Mouse (Mus musculus): ENCODE results near the gene Emc10. TPM values are rescaled to one million over a fixed set of nuclear protein-coding genes. Genes with fewer than 3 reads are reported as not detected.

The Emc10 gene
- polyA plus RNA-seq, 1 experiment from 2014 or later: 113 TPM

DNA sequence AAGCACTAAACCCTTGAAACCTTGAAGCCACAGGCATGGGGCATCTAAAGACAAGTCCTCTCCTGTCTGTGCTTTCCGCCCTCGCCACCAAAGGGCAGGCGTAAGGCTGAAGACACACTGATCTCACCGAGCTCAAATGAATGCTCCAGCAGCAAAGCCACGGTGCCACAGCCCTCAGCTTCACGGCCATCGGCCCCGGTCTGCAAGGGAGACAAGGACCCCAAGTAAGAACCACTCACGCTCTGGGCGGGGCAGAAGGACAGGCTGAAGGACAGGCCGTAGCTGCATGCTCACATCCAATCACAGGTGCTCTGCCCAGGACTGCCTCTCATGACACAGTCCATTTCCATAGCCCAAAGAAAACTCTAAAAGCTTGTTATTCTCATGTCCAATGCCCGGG lies 1.6 kb downstream of the Emc10 start:
- ATAC-seq (ENCODE audit: insufficient number of reproducible peaks, insufficient read depth, low FRiP score, low read depth): no peak
- H3K4me2 ChIP-seq (replicated peaks; ENCODE audit: low read depth, low read length): no peak overlapping the region; the same call in 1 of the 2 replicates
- no peak overlapping the region for H3K9ac ChIP-seq (replicated peaks; ENCODE audit: low read depth, low read length)
- peaks cover 16% of the 10 kb centered on the region; the same call in 1 of the 2 replicates for H3K4me1 ChIP-seq (ENCODE audit: control insufficient read depth, insufficient read depth, low read length)
- H3K4me3 ChIP-seq (ENCODE audit: low read depth, low read length): no peak overlapping the region
- peaks cover 34% of the 10 kb centered on the region for H3K36me3 ChIP-seq (ENCODE audit: control insufficient read depth, insufficient read depth, low read length)
- H3K27ac ChIP-seq (ENCODE audit: low read length): no peak overlapping the region
- no peaks in the 10 kb centered on the region for H3K9me3 ChIP-seq (ENCODE audit: control insufficient read depth, low read depth, low read length)
- no peaks in the 10 kb centered on the region for H3K27me3 ChIP-seq (ENCODE audit: control insufficient read depth, insufficient read depth, low read length)
- WGBS: 91% methylated on average over 12 of the region's 12 CpGs

DNA sequence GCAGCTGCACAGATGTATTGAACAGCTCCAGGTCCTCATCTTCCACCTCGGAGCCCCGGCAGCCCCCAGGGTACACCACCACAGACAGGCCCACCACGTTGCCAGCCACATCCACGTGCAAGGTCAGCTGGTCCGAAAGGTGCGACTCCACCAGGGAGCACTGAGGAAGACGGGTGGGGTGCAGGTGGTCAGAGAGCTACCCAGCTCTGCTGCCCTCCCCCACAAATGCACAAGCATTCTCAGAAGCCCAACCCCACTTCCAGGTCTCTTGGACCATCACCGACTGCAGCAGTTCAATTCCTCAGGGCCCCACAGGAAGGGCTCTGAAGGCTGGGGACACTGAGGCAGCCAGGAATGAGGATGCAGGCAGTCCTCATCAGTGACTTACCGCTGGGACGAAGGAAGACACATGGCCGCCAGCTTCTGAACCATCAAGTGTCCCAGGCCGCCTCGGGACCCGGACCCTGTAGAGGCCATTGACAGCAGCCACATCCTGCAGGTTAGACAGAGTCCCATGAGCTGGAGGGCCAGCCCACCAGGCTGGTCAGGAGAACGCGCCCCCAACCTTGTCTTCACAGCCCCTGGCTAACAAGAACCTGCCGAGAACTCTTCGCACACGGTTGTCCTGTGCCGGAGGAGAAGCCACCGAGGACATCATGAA lies 4.0 kb downstream of the Emc10 start:
- ATAC-seq (ENCODE audit: insufficient number of reproducible peaks, insufficient read depth, low FRiP score, low read depth): no peak
- 91% methylated on average over 21 of the region's 21 CpGs for WGBS
- peaks cover 15% of the 10 kb centered on the region; the same call in 1 of the 2 replicates for H3K4me1 ChIP-seq (ENCODE audit: control insufficient read depth, insufficient read depth, low read length)
- H3K27me3 ChIP-seq (ENCODE audit: control insufficient read depth, insufficient read depth, low read length): no peaks in the 10 kb centered on the region
- no peak overlapping the region for H3K4me2 ChIP-seq (replicated peaks; ENCODE audit: low read depth, low read length)
- no peak overlapping the region for H3K4me3 ChIP-seq (ENCODE audit: low read depth, low read length)
- no peak overlapping the region for H3K9ac ChIP-seq (replicated peaks; ENCODE audit: low read depth, low read length)
- H3K27ac ChIP-seq (ENCODE audit: low read length): no peak overlapping the region
- peaks cover 34% of the 10 kb centered on the region for H3K36me3 ChIP-seq (ENCODE audit: control insufficient read depth, insufficient read depth, low read length)
- no peaks in the 10 kb centered on the region for H3K9me3 ChIP-seq (ENCODE audit: control insufficient read depth, low read depth, low read length)

DNA sequence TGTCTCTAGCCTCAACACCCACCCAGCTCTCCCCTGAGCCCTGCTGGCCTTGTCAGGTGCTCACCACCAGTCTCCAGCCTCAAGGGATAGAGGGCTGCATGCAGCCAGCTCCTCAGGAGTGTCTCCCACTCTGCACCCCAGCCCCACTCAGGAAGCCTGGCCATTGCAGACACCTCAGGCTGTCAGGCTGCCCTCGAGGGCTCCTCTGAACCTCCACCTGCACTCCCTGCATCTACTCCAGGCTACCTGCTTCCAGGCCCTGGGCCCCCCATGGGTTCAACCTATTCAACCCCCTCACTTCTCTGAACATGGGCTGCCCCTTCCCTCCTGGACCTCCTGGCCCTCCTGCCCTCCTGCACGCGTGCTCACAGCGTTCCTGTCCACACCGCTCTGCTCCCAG lies 4.9 kb downstream of the Emc10 start:
- H3K9me3 ChIP-seq (ENCODE audit: control insufficient read depth, low read depth, low read length): no peaks in the 10 kb centered on the region
- WGBS: 96% methylated on average over 5 of the region's 5 CpGs
- no peaks in the 10 kb centered on the region for H3K27me3 ChIP-seq (ENCODE audit: control insufficient read depth, insufficient read depth, low read length)
- ATAC-seq (ENCODE audit: insufficient number of reproducible peaks, insufficient read depth, low FRiP score, low read depth): no peak
- H3K4me2 ChIP-seq (replicated peaks; ENCODE audit: low read depth, low read length): no peak overlapping the region
- H3K4me3 ChIP-seq (ENCODE audit: low read depth, low read length): no peak overlapping the region
- H3K36me3 ChIP-seq (ENCODE audit: control insufficient read depth, insufficient read depth, low read length): peaks cover 34% of the 10 kb centered on the region
- no peak overlapping the region for H3K27ac ChIP-seq (ENCODE audit: low read length)
- peaks cover 9% of the 10 kb centered on the region; the same call in 1 of the 2 replicates for H3K4me1 ChIP-seq (ENCODE audit: control insufficient read depth, insufficient read depth, low read length)
- H3K9ac ChIP-seq (replicated peaks; ENCODE audit: low read depth, low read length): no peak overlapping the region

DNA sequence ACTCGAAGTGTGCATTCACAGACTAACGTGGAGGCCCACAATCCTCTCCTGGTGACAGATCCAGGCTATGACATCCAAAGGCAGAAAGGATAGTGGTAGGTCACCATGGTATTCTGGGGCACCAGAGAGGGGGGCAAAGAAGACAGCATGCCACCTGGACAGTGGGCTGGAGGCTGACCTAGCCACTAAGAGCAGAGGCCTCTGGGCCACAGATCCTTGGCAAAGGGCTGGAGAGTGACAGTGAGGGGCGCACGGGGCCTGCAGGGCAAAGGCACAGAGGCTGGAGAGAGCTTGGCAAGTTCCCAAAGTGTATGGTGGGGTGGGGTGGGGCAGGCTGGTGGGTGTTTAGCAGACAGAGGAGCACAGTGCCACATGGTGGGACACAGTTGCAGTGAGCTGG lies 6.0 kb downstream of the Emc10 start:
- H3K27ac ChIP-seq (ENCODE audit: low read length): no peak overlapping the region
- H3K27me3 ChIP-seq (ENCODE audit: control insufficient read depth, insufficient read depth, low read length): no peaks in the 10 kb centered on the region
- no peaks in the 10 kb centered on the region for H3K9me3 ChIP-seq (ENCODE audit: control insufficient read depth, low read depth, low read length)
- no peak overlapping the region for H3K4me2 ChIP-seq (replicated peaks; ENCODE audit: low read depth, low read length)
- WGBS: 96% methylated on average over 4 of the region's 4 CpGs
- no peak for ATAC-seq (ENCODE audit: insufficient number of reproducible peaks, insufficient read depth, low FRiP score, low read depth)
- peaks cover 34% of the 10 kb centered on the region for H3K36me3 ChIP-seq (ENCODE audit: control insufficient read depth, insufficient read depth, low read length)
- H3K4me1 ChIP-seq (ENCODE audit: control insufficient read depth, insufficient read depth, low read length): peaks cover 4% of the 10 kb centered on the region; the same call in 1 of the 2 replicates
- H3K9ac ChIP-seq (replicated peaks; ENCODE audit: low read depth, low read length): no peak overlapping the region
- H3K4me3 ChIP-seq (ENCODE audit: low read depth, low read length): no peak overlapping the region

DNA sequence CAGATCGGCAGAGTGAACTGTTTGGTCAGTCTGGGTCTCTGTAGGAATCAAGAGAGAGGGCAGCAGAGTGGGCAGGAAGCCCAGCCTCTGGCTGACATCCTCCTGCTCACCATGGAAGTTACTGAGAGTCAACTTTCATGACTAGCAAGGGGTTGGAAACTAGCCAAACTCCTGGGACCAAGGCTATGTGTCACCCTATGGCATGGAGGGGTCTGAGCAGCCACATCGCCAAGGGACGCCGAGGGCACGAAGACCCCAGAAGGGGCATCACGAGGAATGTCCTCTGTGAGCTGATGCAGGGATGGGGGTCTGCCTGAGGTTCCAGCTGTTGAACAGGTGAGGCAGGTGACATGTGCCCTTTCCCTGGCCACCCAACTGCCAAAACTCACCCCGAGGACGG lies 7.8 kb downstream of the Emc10 start:
- no peaks in the 10 kb centered on the region for H3K4me1 ChIP-seq (ENCODE audit: control insufficient read depth, insufficient read depth, low read length)
- WGBS: 89% methylated on average over 8 of the region's 8 CpGs
- ATAC-seq (ENCODE audit: insufficient number of reproducible peaks, insufficient read depth, low FRiP score, low read depth): no peak
- no peaks in the 10 kb centered on the region for H3K27me3 ChIP-seq (ENCODE audit: control insufficient read depth, insufficient read depth, low read length)
- no peak overlapping the region for H3K9ac ChIP-seq (replicated peaks; ENCODE audit: low read depth, low read length)
- H3K4me2 ChIP-seq (replicated peaks; ENCODE audit: low read depth, low read length): no peak overlapping the region
- H3K27ac ChIP-seq (ENCODE audit: low read length): no peak overlapping the region
- peaks cover 34% of the 10 kb centered on the region for H3K36me3 ChIP-seq (ENCODE audit: control insufficient read depth, insufficient read depth, low read length)
- H3K9me3 ChIP-seq (ENCODE audit: control insufficient read depth, low read depth, low read length): no peaks in the 10 kb centered on the region
- H3K4me3 ChIP-seq (ENCODE audit: low read depth, low read length): no peak overlapping the region

DNA sequence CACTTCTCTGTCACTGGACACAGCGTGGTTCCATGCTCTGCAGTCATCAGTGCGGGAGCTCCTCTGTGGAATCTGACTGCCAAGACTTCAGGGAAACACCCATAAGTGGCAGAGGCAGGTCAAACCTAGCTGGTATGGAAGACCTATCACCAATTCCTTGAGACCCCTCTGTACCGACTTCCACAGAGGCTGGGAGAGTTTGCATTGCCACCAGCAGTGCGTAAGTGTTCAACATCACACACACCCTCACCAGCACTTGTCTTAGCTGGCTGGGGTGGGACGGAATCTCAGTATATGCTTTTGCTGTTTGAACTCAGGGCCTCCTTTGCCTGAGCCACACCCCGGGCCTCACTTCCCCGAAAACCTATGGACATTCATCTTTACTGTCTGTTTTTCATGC lies 8.4 kb downstream of the Emc10 start:
- no peak overlapping the region for H3K9ac ChIP-seq (replicated peaks; ENCODE audit: low read depth, low read length)
- peaks cover 31% of the 10 kb centered on the region for H3K36me3 ChIP-seq (ENCODE audit: control insufficient read depth, insufficient read depth, low read length)
- H3K27me3 ChIP-seq (ENCODE audit: control insufficient read depth, insufficient read depth, low read length): no peaks in the 10 kb centered on the region
- H3K9me3 ChIP-seq (ENCODE audit: control insufficient read depth, low read depth, low read length): no peaks in the 10 kb centered on the region
- WGBS: 87% methylated on average over 7 of the region's 7 CpGs
- no peaks in the 10 kb centered on the region for H3K4me1 ChIP-seq (ENCODE audit: control insufficient read depth, insufficient read depth, low read length)
- no peak overlapping the region for H3K4me2 ChIP-seq (replicated peaks; ENCODE audit: low read depth, low read length)
- H3K4me3 ChIP-seq (ENCODE audit: low read depth, low read length): no peak overlapping the region
- no peak for ATAC-seq (ENCODE audit: insufficient number of reproducible peaks, insufficient read depth, low FRiP score, low read depth)
- H3K27ac ChIP-seq (ENCODE audit: low read length): no peak overlapping the region

DNA sequence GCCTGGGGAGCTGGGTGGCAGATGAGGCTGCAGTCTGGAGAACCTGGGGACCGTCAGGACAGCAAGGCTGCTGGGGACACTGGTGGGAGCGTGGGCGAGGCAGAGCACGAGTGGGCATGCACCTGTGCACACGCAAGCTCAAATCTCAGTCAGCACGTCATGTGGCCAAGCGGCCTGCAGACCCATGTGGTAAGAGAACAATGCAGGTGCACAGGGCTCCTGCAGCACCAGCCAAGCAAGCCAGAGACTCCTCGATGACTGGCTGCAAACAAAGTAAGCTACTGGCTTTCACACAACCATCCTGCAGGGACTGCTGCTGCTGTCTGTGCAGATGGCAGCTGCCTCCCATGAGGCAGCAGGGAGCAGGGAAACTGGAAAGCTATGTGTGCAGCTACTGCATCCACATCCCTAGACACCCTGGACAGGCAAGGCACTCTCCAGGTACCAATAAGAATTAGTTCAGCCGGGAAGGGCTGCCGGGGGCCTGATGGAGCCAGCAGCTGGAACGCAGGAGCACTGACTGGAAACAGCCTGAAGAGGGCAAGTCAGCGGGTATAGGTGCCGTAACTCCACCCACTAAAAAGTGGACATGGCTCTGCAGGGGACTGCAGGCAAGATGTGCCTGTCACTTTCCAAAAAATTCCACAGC lies 9.3 kb downstream of the Emc10 start:
- no peaks in the 10 kb centered on the region for H3K4me1 ChIP-seq (ENCODE audit: control insufficient read depth, insufficient read depth, low read length)
- H3K36me3 ChIP-seq (ENCODE audit: control insufficient read depth, insufficient read depth, low read length): peaks cover 23% of the 10 kb centered on the region
- no peak overlapping the region for H3K4me3 ChIP-seq (ENCODE audit: low read depth, low read length)
- no peak overlapping the region for H3K9ac ChIP-seq (replicated peaks; ENCODE audit: low read depth, low read length)
- 70% methylated on average over 13 of the region's 13 CpGs for WGBS
- H3K9me3 ChIP-seq (ENCODE audit: control insufficient read depth, low read depth, low read length): no peaks in the 10 kb centered on the region
- no peak for ATAC-seq (ENCODE audit: insufficient number of reproducible peaks, insufficient read depth, low FRiP score, low read depth)
- H3K4me2 ChIP-seq (replicated peaks; ENCODE audit: low read depth, low read length): no peak overlapping the region
- H3K27ac ChIP-seq (ENCODE audit: low read length): no peak overlapping the region
- H3K27me3 ChIP-seq (ENCODE audit: control insufficient read depth, insufficient read depth, low read length): no peaks in the 10 kb centered on the region

DNA sequence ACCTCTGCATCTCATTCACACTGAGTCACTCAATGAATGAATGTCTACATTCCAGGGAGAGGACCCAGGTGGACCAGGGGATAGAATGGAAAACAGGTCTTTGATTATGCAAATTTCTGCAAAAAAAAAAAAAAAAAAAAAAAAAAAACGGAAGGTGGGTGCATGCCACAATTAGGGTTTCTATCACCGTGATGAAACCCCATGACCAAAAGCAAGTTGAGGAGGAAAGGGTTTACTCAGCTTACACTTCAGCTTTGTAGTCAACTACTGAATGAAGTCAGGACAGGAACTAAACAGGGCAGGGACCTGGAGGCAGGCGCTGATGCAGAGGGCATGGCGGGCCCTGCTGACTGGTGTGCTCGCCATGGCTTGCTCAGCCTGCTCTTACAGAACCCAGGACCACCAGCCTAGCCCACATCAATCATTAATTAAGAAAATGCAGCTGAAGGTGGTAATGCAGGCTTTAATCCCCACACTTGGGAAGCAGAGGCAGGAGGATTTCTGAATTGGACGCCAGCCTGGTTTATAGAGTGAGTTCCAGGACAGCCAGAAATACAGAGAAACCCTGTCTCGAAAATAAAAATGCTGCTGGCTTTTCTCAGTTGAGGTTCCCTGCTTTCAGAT lies 10.6 kb downstream of the Emc10 start:
- Histone ChIP-seq H3K9me3 (ENCODE audit: control insufficient read depth, low read depth, low read length) (no peaks in the 10 kb centered on the region), H3K9ac (replicated peaks; ENCODE audit: low read depth, low read length) (no peak overlapping the region), H3K27me3 (ENCODE audit: control insufficient read depth, insufficient read depth, low read length) (no peaks in the 10 kb centered on the region), H3K4me2 (replicated peaks; ENCODE audit: low read depth, low read length) (no peak overlapping the region), H3K36me3 (ENCODE audit: control insufficient read depth, insufficient read depth, low read length) (peaks cover 10% of the 10 kb centered on the region), H3K27ac (ENCODE audit: low read length) (no peak overlapping the region), H3K4me3 (ENCODE audit: low read depth, low read length) (no peak overlapping the region), H3K4me1 (ENCODE audit: control insufficient read depth, insufficient read depth, low read length) (no peaks in the 10 kb centered on the region)
- no peak for ATAC-seq (ENCODE audit: insufficient number of reproducible peaks, insufficient read depth, low FRiP score, low read depth)
- 65% methylated on average over 7 of the region's 7 CpGs for WGBS

Measured in stomach, embryonic 14.5 days (tissue).